Mouse (Mus musculus) adrenal gland, postnatal 25 days (tissue): ENCODE measurements around the gene Gm9508. TPM values are rescaled to one million over a fixed set of nuclear protein-coding genes. Genes with fewer than 3 reads are reported as not detected.

ENCODE experiments used
- DNase-seq: peaks from one replicate; pipeline ENCODE4 v3.0.0; 2021; ENCODE audit warnings: mixed read lengths
- total RNA-seq: library from RNA; stranded (reverse); gene quantifications from 2 replicates; pipeline ENCODE4 v1.2.3, GENCODE M21; 2021

The Gm9508 gene
- total RNA-seq, 1 experiment from 2014 or later = not detected

- DNase-seq = no peak
Measured at GRCm38 (mm10) chr10:77667402-77667801, 29.6 kb downstream of the Gm9508 start.

GRCm38 (mm10) chr10:77666342-77666741, 30.7 kb downstream of the Gm9508 start:
- no peak for DNase-seq

- DNase-seq = no peak
Measured at GRCm38 (mm10) chr10:77663949-77664665, 32.9 kb downstream of the Gm9508 start.

- DNase-seq = no peak
Measured at GRCm38 (mm10) chr10:77658286-77658994, 38.6 kb downstream of the Gm9508 start.

GRCm38 (mm10) chr10:77652046-77652445, 45.0 kb downstream of the Gm9508 start:
- DNase-seq = no peak

GRCm38 (mm10) chr10:77647901-77648300, 49.1 kb downstream of the Gm9508 start:
- no peak for DNase-seq

- no peak for DNase-seq
Measured at GRCm38 (mm10) chr10:77647461-77647860, 49.6 kb downstream of the Gm9508 start.

Other genes with a start within 250 kb of the Gm9508 start
- 23.1 and 24.6 TPM in 2 replicates for gene Fam207a, start 181.4 kb downstream of the Gm9508 start, total RNA-seq
- gene Itgb2, start 167.0 kb downstream of the Gm9508 start, total RNA-seq = 2.2 and 3.3 TPM in 2 replicates
- 154 and 195 TPM in 2 replicates for gene Pttg1ip, start 115.5 kb downstream of the Gm9508 start, total RNA-seq
- gene Sumo3, start 91.1 kb downstream of the Gm9508 start, total RNA-seq = 104 and 117 TPM in 2 replicates
- 20.9 TPM in 1 of 2 replicates, not detected in the other for gene Gm49325, start 91.0 kb downstream of the Gm9508 start, total RNA-seq
- gene Ube2g2, start 75.0 kb downstream of the Gm9508 start, total RNA-seq = 45.4 and 45.5 TPM in 2 replicates
- gene Tspear, start 10.7 kb downstream of the Gm9508 start, total RNA-seq = 0.39 and 0.86 TPM in 2 replicates
- not detected in 2 replicates for gene Gm19402, start 6.5 kb downstream of the Gm9508 start, total RNA-seq
- not detected in 2 replicates for gene Gm10272, start 9.4 kb upstream of the Gm9508 start, total RNA-seq
- not detected in 2 replicates for gene Gm10024, start 14.2 kb upstream of the Gm9508 start, total RNA-seq
- not detected in 2 replicates for gene Gm10142, start 18.6 kb upstream of the Gm9508 start, total RNA-seq
- not detected in 2 replicates for gene Krtap12-1, start 23.4 kb upstream of the Gm9508 start, total RNA-seq
- gene Gm10100, start 29.3 kb upstream of the Gm9508 start, total RNA-seq = not detected in 2 replicates
- gene Gm18596, start 45.4 kb upstream of the Gm9508 start, total RNA-seq = not detected in 2 replicates
- not detected in 2 replicates for gene Gm9736, start 54.1 kb upstream of the Gm9508 start, total RNA-seq
- not detected in 2 replicates for gene Gm3233, start 62.4 kb upstream of the Gm9508 start, total RNA-seq
- gene Gm3238, start 74.1 kb upstream of the Gm9508 start, total RNA-seq = not detected in 2 replicates
- not detected in 2 replicates for gene Gm7138, start 79.7 kb upstream of the Gm9508 start, total RNA-seq
- not detected in 2 replicates for gene Gm3250, start 85.3 kb upstream of the Gm9508 start, total RNA-seq
- not detected in 2 replicates for gene Gm7137, start 91.0 kb upstream of the Gm9508 start, total RNA-seq
- not detected in 2 replicates for gene Gm9639, start 97.8 kb upstream of the Gm9508 start, total RNA-seq
- gene Gm19668, start 101.9 kb upstream of the Gm9508 start, total RNA-seq = not detected in 2 replicates
- not detected in 2 replicates for gene Gm9507, start 114.6 kb upstream of the Gm9508 start, total RNA-seq
- gene Gm2696, start 117.4 kb upstream of the Gm9508 start, total RNA-seq = not detected in 2 replicates
- gene Krtap10-4, start 129.9 kb upstream of the Gm9508 start, total RNA-seq = not detected in 2 replicates
- not detected in 2 replicates for gene Krtap10-10, start 138.7 kb upstream of the Gm9508 start, total RNA-seq
- not detected in 2 replicates for gene Gm36176, start 149.6 kb upstream of the Gm9508 start, total RNA-seq
- not detected in 2 replicates for gene Gm10318, start 155.6 kb upstream of the Gm9508 start, total RNA-seq
- not detected in 2 replicates for gene Gm3285, start 164.7 kb upstream of the Gm9508 start, total RNA-seq
- gene Lrrc3, start 205.3 kb upstream of the Gm9508 start, total RNA-seq = 5.5 and 8.0 TPM in 2 replicates